7 mouse cellular contexts compared by ENCODE assay signal in genomic region chr2:118899981-118900825, GRCm38 (mm10). TPM values are rescaled to one million over a fixed set of nuclear protein-coding genes. Genes with fewer than 3 reads are reported as not detected.
DNase-seq lines count a peak whose midpoint lies in the region; ATAC-seq and TF ChIP-seq lines count a peak whose summit lies in the region.

Gene Bahd1, plus strand, starts transcription at chr2:118900377.

- no peak for TF ChIP-seq CTCF in E14TG2a.4 (conservative IDR thresholded peaks at IDR 0.05; ENCODE audit: low read length)

- intact Hi-C loops in heart, postnatal 10 days (cut with DNase I): no loop called here

- WGBS in embryonic facial prominence, embryonic 12.5 days: under 1% methylated on average over 32 of the region's 32 CpGs

- H3K4me2 ChIP-seq in embryonic facial prominence, embryonic 12.5 days (replicated peaks): peak within 1 kb of the TSS; percentile 96

- no peak within 1 kb of the TSS for H3K27ac ChIP-seq in embryonic facial prominence, embryonic 12.5 days

- peak within 1 kb of the TSS; percentile 41; the same call in 1 of the 2 replicates for H3K9ac ChIP-seq in embryonic facial prominence, embryonic 12.5 days

- H3K27me3 ChIP-seq in E14TG2a.4 (ENCODE audit: insufficient read depth, low read length): peaks cover 89% of the 10 kb centered on the region
- H3K27me3 ChIP-seq in embryonic facial prominence, embryonic 12.5 days: peaks cover 81% of the 10 kb centered on the region

- H3K4me1 ChIP-seq in E14TG2a.4 (replicated peaks; ENCODE audit: low read depth, low read length): peaks cover 73% of the 10 kb centered on the region
- peaks cover 50% of the 10 kb centered on the region for H3K4me1 ChIP-seq in embryonic facial prominence, embryonic 12.5 days

- H3K4me3 ChIP-seq in E14TG2a.4 (replicated peaks; ENCODE audit: low read length): peak within 1 kb of the TSS; percentile 87
- H3K4me3 ChIP-seq in embryonic facial prominence, embryonic 12.5 days: peak within 1 kb of the TSS; percentile 85

- no peaks in the 10 kb centered on the region for H3K36me3 ChIP-seq in E14TG2a.4 (ENCODE audit: insufficient read depth, low read length)
- H3K36me3 ChIP-seq in embryonic facial prominence, embryonic 12.5 days: no peaks in the 10 kb centered on the region

- peak; percentile 92 for DNase-seq in ZHBTc4 (ENCODE audit: low read depth, low spot score)
- DNase-seq in heart, postnatal 10 days: peak in 1 of 2 experiments; percentile 38
- DNase-seq in layer of hippocampus, postnatal 14 days (ENCODE audit: low spot score in 2 of 2): no peak
- DNase-seq in lung, postnatal 14 days: peak; percentile 38
- peak; percentile 31 for DNase-seq in right cerebral cortex, postnatal 25 days

- H3K9me3 ChIP-seq in E14TG2a.4 (ENCODE audit: low read length): no peaks in the 10 kb centered on the region
- no peaks in the 10 kb centered on the region for H3K9me3 ChIP-seq in embryonic facial prominence, embryonic 12.5 days

- ATAC-seq in embryonic facial prominence, embryonic 12.5 days (ENCODE audit: insufficient number of reproducible peaks, insufficient read depth, low FRiP score, low TSS enrichment): no peak

RNA-seq across cellular contexts. Expression of gene Bahd1, which starts in this region (rescaled TPM):
- 4.1 and 4.9 TPM in 2 replicates for polyA plus RNA-seq in embryonic facial prominence, embryonic 12.5 days (2016; fragmentation: Nextera tagmentation; extraction: Ambion mirVana)
- 10 to 100 TPM; 13.4 to 18.4 TPM for total RNA-seq in heart, postnatal 10 days (2021)
- 10 to 100 TPM; 36.6 to 36.7 TPM for total RNA-seq in layer of hippocampus, postnatal 14 days (2021)

Comparison
In these comparisons a context has a peak if more than half of its experiments do, and no peak if none do; other contexts are left out.
1. DNase-seq: peak in ZHBTc4 (single experiment), lung, postnatal 14 days (single experiment) and right cerebral cortex, postnatal 25 days (single experiment); none in layer of hippocampus, postnatal 14 days (0 of 2).